Mouse (Mus musculus) liver, embryonic 12.5 days (tissue): ENCODE measurements around the gene Setd6. TPM values are rescaled to one million over a fixed set of nuclear protein-coding genes. Genes with fewer than 3 reads are reported as not detected.

Experiments
- ATAC-seq: fragments of 200-750 bp; cut with Nextera tagmentation; 2 replicates; pipeline ENCODE4 v1.8.0; 2017; ENCODE audit warnings: moderate number of reproducible peaks, mild to moderate bottlenecking, moderate library complexity
- H3K27ac ChIP-seq: fragments of 300-500 bp; sonication (generic); 2 replicates; pipeline ENCODE4 v1.5.1; 2016; ENCODE audit warnings: mild to moderate bottlenecking
- H3K27me3 ChIP-seq: fragments of 300-500 bp; sonication (generic); replicated peaks from 2 replicates; pipeline ENCODE4 v1.6.1; 2016; ENCODE audit warnings: mild to moderate bottlenecking, moderate library complexity
- H3K36me3 ChIP-seq: fragments of 300-500 bp; sonication (generic); 2 replicates; pipeline ENCODE4 v1.6.1; 2016; ENCODE audit warnings: mild to moderate bottlenecking, moderate library complexity
- H3K4me1 ChIP-seq: fragments of 300-500 bp; sonication (generic); 2 replicates; pipeline ENCODE4 v1.6.1; 2016
- H3K4me2 ChIP-seq: fragments of 300-500 bp; sonication (generic); 2 replicates; pipeline ENCODE4 v1.6.1; 2016; ENCODE audit warnings: mild to moderate bottlenecking, moderate library complexity
- H3K4me3 ChIP-seq: fragments of 300-500 bp; sonication (generic); 2 replicates; pipeline ENCODE4 v1.5.1; 2016; ENCODE audit warnings: mild to moderate bottlenecking, moderate library complexity
- H3K9ac ChIP-seq: fragments of 300-500 bp; sonication (generic); 2 replicates; pipeline ENCODE4 v1.6.1; 2016; ENCODE audit warnings: mild to moderate bottlenecking, moderate library complexity
- H3K9me3 ChIP-seq: fragments of 300-500 bp; sonication (generic); replicated peaks from 2 replicates; pipeline ENCODE4 v1.6.1; 2016; ENCODE audit warnings: mild to moderate bottlenecking, moderate library complexity
- WGBS: fragments of 180-500 bp; shearing (Covaris S2); methylation state at CpG from one replicate; pipeline ENCODE4 v1.1.7; 2016; ENCODE audit not compliant: insufficient replicate concordance; 5-methylcytosine and 5-hydroxymethylcytosine counted together
- polyA plus RNA-seq: library from polyadenylated mRNA; unstranded; fragments of >200 nt; fragmentation: Nextera tagmentation; extraction: Ambion mirVana; gene quantifications from 2 replicates; pipeline ENCODE4 v1.2.1, GENCODE M21; 2016

Gene Setd6
- polyA plus RNA-seq, 1 experiment from 2014 or later, result 32.7 TPM

DNA sequence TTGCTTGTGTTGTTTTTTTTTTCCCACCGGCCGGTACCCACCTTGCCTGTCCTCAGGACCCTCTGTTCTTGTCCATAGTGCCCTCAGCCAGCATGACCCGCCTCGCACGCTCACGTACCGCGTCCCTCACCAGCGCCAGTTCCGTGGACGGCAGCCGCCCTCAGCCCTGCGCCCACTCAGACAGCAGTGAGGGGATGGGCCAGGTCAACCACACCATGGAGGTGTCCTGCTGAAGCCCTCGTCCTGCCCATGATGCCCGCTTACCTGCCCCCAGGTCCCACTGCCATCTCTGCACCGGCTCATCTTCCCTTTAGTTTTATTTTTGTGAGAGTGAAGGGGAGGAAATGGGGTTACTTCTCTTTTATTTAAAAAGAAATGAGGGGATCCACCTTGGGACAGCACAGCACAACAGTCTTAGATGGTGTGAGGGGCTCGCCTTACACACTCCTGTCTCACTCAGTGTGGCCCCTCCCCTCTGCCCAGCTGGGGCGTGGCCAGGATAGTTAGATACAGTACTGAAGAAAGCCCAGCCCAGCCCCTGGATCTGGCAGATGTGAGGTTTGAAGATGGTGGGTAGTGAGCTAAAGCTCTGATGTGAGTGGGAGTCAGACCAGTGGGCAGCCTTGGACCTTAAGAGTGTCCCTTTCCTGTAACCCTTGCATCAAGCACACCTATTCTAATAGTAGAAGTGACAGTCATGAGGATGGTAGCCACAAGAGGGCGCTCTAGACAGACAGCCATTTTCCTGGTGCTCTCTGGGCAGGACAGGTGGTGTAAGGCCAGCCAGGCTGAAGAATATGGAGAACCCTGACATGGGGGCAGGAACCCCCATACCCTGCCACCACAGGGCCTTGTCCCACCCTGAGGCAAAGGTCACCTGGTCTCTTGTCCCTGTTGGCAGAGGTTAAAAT is 2.3 kb upstream of the Setd6 start:
- Histone ChIP-seq H3K4me2 (no peak overlapping the region), H3K4me1 (peaks cover 60% of the 10 kb centered on the region), H3K36me3 (peaks cover 18% of the 10 kb centered on the region), H3K27me3 (peaks cover 14% of the 10 kb centered on the region), H3K9me3 (no peaks in the 10 kb centered on the region), H3K4me3 (no peak overlapping the region), H3K27ac (no peak overlapping the region), H3K9ac (no peak overlapping the region)
- peak; percentile 40 for ATAC-seq
- 71% methylated on average over 19 of the region's 19 CpGs for WGBS

- peaks cover 28% of the 10 kb centered on the region for H3K36me3 ChIP-seq
- H3K4me2 ChIP-seq, result no peak overlapping the region
- peaks cover 60% of the 10 kb centered on the region for H3K4me1 ChIP-seq
- 80% methylated on average over 4 of the region's 4 CpGs for WGBS
- no peak overlapping the region for H3K27ac ChIP-seq
- peaks cover 7% of the 10 kb centered on the region for H3K27me3 ChIP-seq
- no peak overlapping the region for H3K9ac ChIP-seq
- ATAC-seq, result no peak
- H3K4me3 ChIP-seq, result no peak overlapping the region
- H3K9me3 ChIP-seq, result no peaks in the 10 kb centered on the region
Measured at GRCm38 (mm10) chr8:95714367-95714766, 1.3 kb upstream of the Setd6 start.

- H3K4me1 ChIP-seq, result peaks cover 60% of the 10 kb centered on the region
- H3K27ac ChIP-seq, result peak overlapping the region; percentile 87
- WGBS, result 46% methylated on average over 6 of the region's 6 CpGs
- H3K9ac ChIP-seq, result peak overlapping the region; percentile 90
- H3K4me2 ChIP-seq, result peak overlapping the region; percentile 94
- peaks cover 34% of the 10 kb centered on the region for H3K36me3 ChIP-seq
- H3K27me3 ChIP-seq, result peaks cover 1% of the 10 kb centered on the region; the same call in 1 of the 2 replicates
- H3K9me3 ChIP-seq, result no peaks in the 10 kb centered on the region
- no peak for ATAC-seq
- H3K4me3 ChIP-seq, result peak overlapping the region; percentile 96
Measured at GRCm38 (mm10) chr8:95714837-95715413, 756 bp upstream of the Setd6 start.

GRCm38 (mm10) chr8:95716546-95717335 is 1.1 kb downstream of the Setd6 start:
- Histone ChIP-seq H3K4me3 (peak overlapping the region; percentile 96), H3K4me2 (peak overlapping the region; percentile 94), H3K27ac (peak overlapping the region; percentile 87), H3K9ac (peak overlapping the region; percentile 90), H3K36me3 (peaks cover 52% of the 10 kb centered on the region), H3K9me3 (no peaks in the 10 kb centered on the region), H3K27me3 (no peaks in the 10 kb centered on the region), H3K4me1 (peaks cover 60% of the 10 kb centered on the region)
- ATAC-seq, result no peak
- WGBS, result 15% methylated on average over 21 of the region's 21 CpGs

GRCm38 (mm10) chr8:95727625-95728024 is 11.9 kb downstream of the Setd6 start:
- 38% methylated on average over 4 of the region's 4 CpGs for WGBS

DNA sequence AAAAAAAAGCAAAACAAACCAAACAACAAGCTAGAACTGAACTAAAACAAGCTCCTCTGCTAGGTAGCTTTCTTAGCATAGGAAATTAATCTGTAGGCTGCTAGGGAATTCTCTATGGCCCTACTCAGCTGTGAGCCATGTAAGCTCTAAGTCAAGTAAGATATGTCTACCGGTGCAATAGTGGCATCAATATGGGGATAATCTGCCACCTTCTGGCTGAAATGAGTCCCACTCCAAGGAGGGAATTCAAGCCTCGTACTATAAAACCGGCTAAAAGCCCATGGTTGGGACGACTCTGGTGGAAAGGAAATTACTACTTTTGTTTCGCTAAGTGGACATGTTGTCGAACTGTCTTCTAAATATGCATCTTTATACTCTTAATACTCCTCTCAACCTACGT is 22.9 kb downstream of the Setd6 start:
- Histone ChIP-seq H3K4me2 (no peak overlapping the region), H3K36me3 (peaks cover 95% of the 10 kb centered on the region), H3K9me3 (no peaks in the 10 kb centered on the region), H3K27me3 (no peaks in the 10 kb centered on the region), H3K9ac (no peak overlapping the region), H3K27ac (no peak overlapping the region), H3K4me3 (no peak overlapping the region), H3K4me1 (no peaks in the 10 kb centered on the region)
- ATAC-seq, result no peak
- WGBS, result 90% methylated on average over 7 of the region's 7 CpGs

More at GRCm38 (mm10) chr8:95727625-95728024, 11.9 kb downstream of the Setd6 start:
- Histone ChIP-seq H3K9me3 (no peaks in the 10 kb centered on the region), H3K27me3 (no peaks in the 10 kb centered on the region), H3K4me2 (no peak overlapping the region), H3K4me1 (peaks cover 10% of the 10 kb centered on the region), H3K4me3 (no peak overlapping the region), H3K36me3 (peaks cover 99% of the 10 kb centered on the region), H3K9ac (no peak overlapping the region), H3K27ac (no peak overlapping the region)
- peak; percentile 64; the same call in 1 of the 2 replicates for ATAC-seq

DNA sequence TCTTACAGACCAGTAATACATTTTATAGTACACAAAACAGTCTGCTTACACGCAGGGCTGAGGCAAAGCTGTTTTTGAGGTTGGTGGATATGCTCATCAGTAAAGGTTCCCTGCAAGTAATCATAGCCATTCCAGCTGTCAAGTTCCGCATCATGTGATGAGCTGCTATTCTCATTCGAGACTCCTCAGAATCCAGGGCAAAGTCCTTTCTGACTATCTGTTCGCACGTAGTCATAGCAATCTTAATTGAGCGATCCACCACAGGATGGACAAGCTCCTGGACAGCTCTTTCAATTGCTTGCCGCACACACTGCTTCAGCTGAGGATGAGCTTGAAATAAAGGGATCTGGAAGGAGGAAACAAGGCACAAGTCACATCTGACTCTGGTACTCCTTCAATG is 26.1 kb downstream of the Setd6 start:
- Histone ChIP-seq H3K9ac (no peak overlapping the region), H3K4me1 (no peaks in the 10 kb centered on the region)

GRCm38 (mm10) chr8:95748028-95748427 is 32.3 kb downstream of the Setd6 start:
- Histone ChIP-seq H3K4me2 (no peak overlapping the region), H3K27ac (no peak overlapping the region), H3K36me3 (peaks cover 97% of the 10 kb centered on the region), H3K27me3 (no peaks in the 10 kb centered on the region), H3K4me1 (no peaks in the 10 kb centered on the region), H3K4me3 (no peak overlapping the region), H3K9me3 (no peaks in the 10 kb centered on the region), H3K9ac (no peak overlapping the region)
- no peak for ATAC-seq
- 93% methylated on average over 4 of the region's 4 CpGs for WGBS

More for the DNA sequence above, 26.1 kb downstream of the Setd6 start:
- 91% methylated on average over 7 of the region's 7 CpGs for WGBS
- no peak overlapping the region for H3K27ac ChIP-seq
- no peaks in the 10 kb centered on the region for H3K9me3 ChIP-seq
- no peak overlapping the region for H3K4me2 ChIP-seq
- no peak overlapping the region for H3K4me3 ChIP-seq
- H3K36me3 ChIP-seq, result peaks cover 96% of the 10 kb centered on the region
- no peaks in the 10 kb centered on the region for H3K27me3 ChIP-seq
- ATAC-seq, result no peak

GRCm38 (mm10) chr8:95751924-95752323 is 36.2 kb downstream of the Setd6 start:
- 93% methylated on average over 1 of the region's 1 CpGs for WGBS
- H3K4me3 ChIP-seq, result no peak overlapping the region
- H3K9me3 ChIP-seq, result no peaks in the 10 kb centered on the region
- no peak overlapping the region for H3K27ac ChIP-seq
- no peaks in the 10 kb centered on the region for H3K27me3 ChIP-seq
- ATAC-seq, result no peak
- H3K4me1 ChIP-seq, result no peaks in the 10 kb centered on the region
- peaks cover 96% of the 10 kb centered on the region for H3K36me3 ChIP-seq
- H3K9ac ChIP-seq, result no peak overlapping the region
- H3K4me2 ChIP-seq, result no peak overlapping the region

- no peak overlapping the region for H3K27ac ChIP-seq
- H3K9ac ChIP-seq, result no peak overlapping the region
- H3K36me3 ChIP-seq, result peaks cover 93% of the 10 kb centered on the region
- H3K4me3 ChIP-seq, result no peak overlapping the region
- WGBS, result 44% methylated on average over 6 of the region's 6 CpGs
- no peaks in the 10 kb centered on the region for H3K9me3 ChIP-seq
- H3K4me1 ChIP-seq, result peaks cover 3% of the 10 kb centered on the region; the same call in 1 of the 2 replicates
- ATAC-seq, result no peak
- no peak overlapping the region for H3K4me2 ChIP-seq
- no peaks in the 10 kb centered on the region for H3K27me3 ChIP-seq
Measured at GRCm38 (mm10) chr8:95760323-95760722, 44.6 kb downstream of the Setd6 start.

- Histone ChIP-seq H3K9me3 (no peaks in the 10 kb centered on the region), H3K4me3 (no peak overlapping the region), H3K9ac (no peak overlapping the region), H3K36me3 (peaks cover 95% of the 10 kb centered on the region), H3K27ac (no peak overlapping the region), H3K4me2 (no peak overlapping the region), H3K27me3 (no peaks in the 10 kb centered on the region), H3K4me1 (peaks cover 3% of the 10 kb centered on the region; the same call in 1 of the 2 replicates)
- 90% methylated on average over 1 of the region's 1 CpGs for WGBS
- ATAC-seq, result no peak
Measured at GRCm38 (mm10) chr8:95764133-95764532, 48.5 kb downstream of the Setd6 start.
